Mouse (Mus musculus) urinary bladder, postnatal 14 days (tissue): ENCODE measurements around the gene AI854703.

Experiments
- DNase-seq: peaks from one replicate; pipeline ENCODE4 v3.0.0; 2021; ENCODE audit warnings: low spot score

AI854703 gene

DNA sequence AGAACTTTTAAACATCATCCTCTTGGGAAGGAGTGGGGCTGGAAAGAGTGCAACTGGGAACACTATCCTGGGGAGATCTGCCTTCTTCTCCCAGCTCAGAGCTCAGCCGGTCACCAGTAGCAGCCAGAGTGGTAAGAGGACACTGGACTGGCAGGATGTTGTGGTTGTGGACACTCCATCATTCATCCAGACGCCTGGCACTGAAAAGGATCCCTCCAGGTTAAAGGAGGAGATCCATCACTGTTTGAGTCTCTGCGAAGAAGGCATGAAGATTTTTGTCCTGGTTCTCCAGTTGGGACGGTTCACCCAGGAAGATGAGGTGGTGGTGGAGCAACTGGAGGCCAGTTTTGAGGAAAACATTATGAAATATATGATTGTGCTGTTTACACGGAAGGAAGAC lies 32.2 kb downstream of the AI854703 start:
- DNase-seq: no peak

DNA sequence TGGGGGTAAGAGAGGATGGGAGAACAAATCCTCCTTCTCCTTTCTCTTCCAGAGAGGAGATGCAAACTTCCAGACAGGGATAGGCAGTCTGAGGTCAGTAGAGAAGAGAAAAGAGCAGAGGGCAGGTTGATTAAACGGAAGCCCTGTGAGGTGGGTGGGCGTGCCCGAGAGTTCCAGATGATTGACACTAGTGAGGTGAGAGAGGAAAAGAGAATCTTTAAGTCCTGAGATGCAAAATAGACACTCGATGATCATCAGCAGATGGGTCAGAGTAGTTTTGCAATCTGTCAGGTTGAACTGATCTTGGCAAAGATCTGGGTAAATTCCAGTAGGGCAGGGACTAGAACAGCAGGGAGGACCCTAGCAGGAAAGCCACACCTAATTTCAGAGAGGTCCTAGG lies 38.2 kb downstream of the AI854703 start:
- no peak for DNase-seq

DNA sequence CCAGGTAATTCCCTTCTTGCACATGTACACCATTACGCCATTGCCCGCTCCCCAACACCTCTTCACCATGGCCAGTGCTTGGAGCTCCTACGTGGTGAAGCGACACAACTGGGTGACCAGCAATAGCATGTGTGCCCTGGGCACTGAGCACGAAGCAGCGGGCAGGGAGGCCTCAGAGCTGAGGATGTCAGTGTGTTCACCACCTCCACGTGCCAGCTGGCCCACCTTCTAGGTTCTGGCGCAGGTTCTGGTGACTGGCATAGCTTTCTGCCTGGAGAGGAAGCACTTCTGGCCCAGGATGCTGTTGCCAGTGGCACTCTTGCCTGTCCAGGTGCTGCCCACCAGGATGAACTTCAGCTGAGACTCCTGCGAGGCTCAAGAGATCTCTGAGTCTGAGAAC lies 38.9 kb downstream of the AI854703 start:
- DNase-seq: no peak

DNA sequence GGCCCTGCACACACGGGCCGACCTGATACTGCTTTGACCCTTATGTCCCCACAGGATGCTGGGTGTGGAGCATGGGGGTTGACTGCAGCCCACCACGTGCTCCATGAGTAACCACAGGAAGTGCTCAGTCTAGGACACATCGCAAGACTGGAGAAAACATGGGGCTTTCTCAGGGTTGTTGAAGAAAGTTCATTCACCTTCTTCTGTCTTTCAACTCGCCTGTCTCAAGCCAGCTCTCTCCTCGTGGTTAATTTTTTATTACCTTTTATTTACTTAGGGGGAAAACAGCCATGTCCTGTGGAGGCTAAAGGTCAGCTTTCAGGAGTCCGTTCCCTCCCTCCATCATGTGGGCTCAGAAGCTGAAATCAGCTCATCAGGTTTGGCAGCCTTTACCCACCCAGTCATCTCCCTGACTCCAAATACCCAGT lies 39.6 kb downstream of the AI854703 start:
- no peak for DNase-seq

GRCm38 (mm10) chr6:48668022-48668421 lies 41.5 kb downstream of the AI854703 start:
- DNase-seq: no peak

DNA sequence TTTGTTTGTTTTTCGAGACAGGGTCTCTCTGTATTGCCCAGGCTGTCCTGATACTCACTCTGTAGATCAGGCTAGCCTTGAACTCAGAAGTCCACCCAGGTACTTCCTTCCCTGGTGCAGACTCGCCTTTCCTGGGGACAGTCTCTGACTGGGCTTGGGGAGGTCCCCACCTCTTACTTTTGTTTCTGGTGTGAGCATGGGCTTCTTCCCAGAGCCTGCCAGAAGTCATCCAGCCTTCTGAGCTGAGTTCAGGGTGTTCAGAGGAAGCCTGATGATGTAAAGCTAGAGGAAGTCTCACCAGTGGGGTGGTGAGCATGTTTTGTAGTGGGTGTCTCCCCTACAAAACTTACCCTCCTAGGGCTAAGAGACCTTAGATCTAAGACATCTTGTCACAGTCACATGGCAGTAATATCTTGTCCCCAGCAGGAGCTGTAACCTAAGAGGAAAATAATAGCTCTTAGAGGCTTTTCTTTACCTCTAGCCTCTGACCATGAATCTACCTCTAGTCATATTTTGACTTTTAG lies 42.9 kb downstream of the AI854703 start:
- DNase-seq: no peak

- no peak for DNase-seq
Observed at GRCm38 (mm10) chr6:48674291-48675058, 47.9 kb downstream of the AI854703 start.

DNA sequence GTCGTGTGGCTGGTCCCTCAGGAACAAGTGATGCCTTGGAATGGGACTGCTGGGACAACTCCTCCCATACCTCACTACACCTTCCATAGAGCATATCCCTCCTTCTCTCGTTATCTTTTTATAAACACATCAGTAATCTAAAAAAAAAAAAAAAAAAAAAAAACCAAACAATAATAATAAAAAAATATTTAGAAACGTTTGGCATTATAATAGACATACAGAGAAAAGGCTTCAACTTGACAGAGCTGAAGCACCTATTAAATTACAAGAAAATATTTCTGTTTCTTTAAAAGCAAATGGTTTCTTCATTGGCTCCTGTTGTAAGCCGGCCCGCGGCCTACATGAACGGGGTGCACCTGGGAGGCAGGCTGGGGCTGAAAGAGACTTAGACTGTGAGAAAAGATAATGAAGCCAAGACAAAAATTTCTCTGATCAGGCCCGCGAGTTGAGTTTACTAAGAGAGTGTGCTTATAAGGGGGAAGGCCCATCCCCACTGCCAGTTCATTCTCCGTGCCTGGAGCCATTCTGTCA lies 48.9 kb downstream of the AI854703 start:
- DNase-seq: no peak

- peak; percentile 23 for DNase-seq
Observed at GRCm38 (mm10) chr6:48675931-48676859, 49.6 kb downstream of the AI854703 start, which contains the start of gene Gimap9. Gimap9 (plus strand) TSS chr6:48676129.

DNA sequence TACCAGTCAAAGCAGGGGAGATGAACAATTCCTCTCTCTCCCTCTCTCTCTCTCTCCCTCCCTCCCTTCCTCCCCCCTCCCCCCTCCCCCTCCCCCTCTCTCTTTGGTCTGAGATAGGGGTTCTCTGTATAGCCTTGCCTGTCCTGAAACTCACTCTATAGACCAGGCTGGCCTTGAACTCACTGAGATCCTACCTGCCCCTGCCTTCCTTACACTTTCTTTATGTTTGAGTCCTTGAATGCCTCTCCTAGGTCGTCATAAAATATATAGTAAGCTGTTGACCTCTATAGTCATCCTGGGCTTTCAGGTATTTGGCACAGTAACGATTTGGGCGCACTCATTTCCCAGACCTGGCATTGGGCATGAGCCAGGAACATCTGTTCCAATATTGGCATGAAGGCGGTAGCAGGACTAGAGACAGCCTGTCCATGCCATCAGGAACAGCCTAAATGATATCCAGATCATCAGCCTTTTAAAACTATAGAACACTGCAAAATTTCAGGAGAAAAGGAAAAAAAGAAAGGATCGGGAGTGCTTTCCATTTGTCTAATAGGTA lies 50.4 kb downstream of the AI854703 start:
- no peak for DNase-seq

DNA sequence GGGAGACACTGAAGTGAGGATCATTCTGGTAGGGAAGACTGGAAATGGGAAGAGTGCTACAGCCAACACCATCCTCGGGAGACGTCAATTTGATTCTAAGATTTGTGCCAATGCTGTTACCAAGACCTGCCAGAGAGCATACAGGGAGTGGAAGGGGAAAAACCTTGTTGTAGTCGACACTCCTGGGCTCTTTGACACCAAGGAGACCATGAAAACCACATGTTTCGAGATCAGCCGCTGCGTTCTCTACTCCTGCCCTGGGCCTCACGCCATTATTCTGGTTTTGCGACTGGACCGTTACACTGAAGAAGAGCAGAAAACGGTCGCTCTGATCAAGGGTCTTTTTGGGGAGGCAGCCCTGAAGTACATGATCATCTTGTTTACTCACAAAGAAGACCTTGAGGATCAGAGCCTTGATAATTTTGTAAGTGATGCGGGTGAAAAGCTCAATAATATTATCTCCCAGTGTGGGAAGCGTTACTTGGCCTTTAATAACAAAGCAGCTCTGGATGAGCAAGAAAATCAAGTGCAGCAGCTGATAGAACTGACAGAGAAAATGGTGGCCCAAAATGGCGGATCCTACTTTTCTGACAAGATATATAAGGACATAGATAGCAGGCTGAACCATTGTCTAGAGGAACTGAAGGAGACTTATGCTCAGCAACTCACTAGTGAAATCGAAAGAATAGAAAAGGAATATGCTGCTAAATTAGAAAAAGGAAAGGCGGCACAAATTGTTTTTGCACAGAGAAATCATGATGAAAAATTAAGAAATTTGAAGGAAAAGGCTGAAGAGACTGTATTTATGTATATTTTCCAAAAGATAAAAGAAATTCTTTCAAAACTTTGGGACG lies 51.2 kb downstream of the AI854703 start:
- DNase-seq: no peak

GRCm38 (mm10) chr6:48678391-48678790 lies 51.8 kb downstream of the AI854703 start:
- DNase-seq: no peak

- DNase-seq: no peak
Observed at GRCm38 (mm10) chr6:48679701-48680100, 53.1 kb downstream of the AI854703 start.

DNA sequence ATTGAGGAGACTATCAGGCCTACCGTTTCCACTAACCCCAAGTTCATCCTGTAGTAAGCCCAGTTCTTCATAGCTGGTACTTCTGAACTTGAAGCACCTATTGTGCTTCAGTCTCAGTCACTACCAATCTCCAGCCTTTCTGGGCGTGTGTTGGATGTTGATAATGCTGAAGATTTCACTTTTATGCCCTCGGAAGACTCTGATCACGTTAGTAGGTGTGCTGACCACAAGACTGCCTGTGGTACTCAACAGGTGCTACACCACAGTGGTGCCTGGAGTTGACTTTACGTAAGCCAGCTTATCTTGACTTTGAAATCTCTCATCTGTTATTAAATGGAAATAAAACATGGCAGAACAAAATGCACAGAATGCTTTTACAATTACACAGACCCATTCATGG lies 53.9 kb downstream of the AI854703 start:
- DNase-seq: no peak

GRCm38 (mm10) chr6:48681472-48682090 lies 55.0 kb downstream of the AI854703 start:
- no peak for DNase-seq

- no peak for DNase-seq
Observed at GRCm38 (mm10) chr6:48682271-48682670, 55.7 kb downstream of the AI854703 start.
